20 mouse cellular contexts compared by ENCODE assay signal in the genomic region with DNA sequence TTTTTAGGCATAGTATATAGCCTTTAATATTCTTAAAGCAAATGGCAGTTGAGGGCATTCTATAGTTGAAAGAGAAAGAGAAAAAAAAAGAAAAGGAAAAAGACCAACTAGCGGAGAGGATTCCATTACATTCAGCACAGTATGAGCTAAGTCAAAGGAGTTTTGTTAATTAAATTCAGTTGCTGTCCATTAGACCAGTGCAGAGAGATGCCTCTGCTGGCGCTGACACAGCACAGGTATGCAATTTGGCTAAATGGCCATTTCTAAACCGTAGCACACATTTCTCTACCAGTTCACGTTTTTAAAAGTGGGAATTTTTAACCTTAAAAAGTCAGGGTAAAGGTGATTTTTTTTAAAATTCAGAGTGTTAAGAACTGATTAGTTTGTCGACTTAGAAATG. TPM values are rescaled to one million over a fixed set of nuclear protein-coding genes. Genes with fewer than 3 reads are reported as not detected.
A peak's percentile ranks its signal among the peaks of the same experiment; 100 is the strongest.
DNase-seq lines count a peak whose midpoint lies in the region; ATAC-seq lines count a peak whose summit lies in the region.
"Had no signal": no experiment of that assay in that cellular context is flagged by ENCODE, and none has a peak within 500 bp of the region (broad histone marks: within the 10 kb centered on the region; RNA-seq: fewer than 3 reads in every experiment).

No protein-coding gene starts in this region.

- peaks cover 3% of the 10 kb centered on the region; the same call in 1 of the 2 replicates for H3K4me1 ChIP-seq in heart, embryonic 10.5 days
- H3K4me1 ChIP-seq in hindbrain, embryonic 16.5 days (ENCODE audit: control insufficient read depth, insufficient read depth, low read depth, low read length), result peaks cover 9% of the 10 kb centered on the region
- H3K4me1 ChIP-seq in hindbrain, embryonic 14.5 days (replicated peaks; ENCODE audit: control insufficient read depth, insufficient read depth, low read length), result peaks cover 4% of the 10 kb centered on the region
- H3K4me1 ChIP-seq in intestine, embryonic 14.5 days (replicated peaks; ENCODE audit: control insufficient read depth, insufficient read depth, low read length), result peaks cover 8% of the 10 kb centered on the region; the same call in 1 of the 2 replicates
- H3K4me1 ChIP-seq in intestine, embryonic 16.5 days (ENCODE audit: control insufficient read depth, insufficient read depth, low read length), result no peaks in the 10 kb centered on the region
- no peaks in the 10 kb centered on the region for H3K4me1 ChIP-seq in midbrain, embryonic 11.5 days (ENCODE audit: control insufficient read depth, insufficient read depth, low read length)
- peaks cover 7% of the 10 kb centered on the region; the same call in 1 of the 2 replicates for H3K4me1 ChIP-seq in midbrain, embryonic 10.5 days

- DNase-seq in heart, adult 11 months, result peak; percentile 28
- DNase-seq in heart, embryonic 10.5 days (ENCODE audit: low spot score), result no peak
- DNase-seq in hindbrain, embryonic 14.5 days (ENCODE audit: low spot score), result no peak
- DNase-seq in intestine, embryonic 14.5 days (ENCODE audit: low spot score), result peak; percentile 6
- peak; percentile 81 for DNase-seq in midbrain, embryonic 11.5 days (ENCODE audit: low spot score, missing footprints)
- DNase-seq in midbrain, embryonic 10.5 days (ENCODE audit: low spot score), result no peak
- DNase-seq: adrenal gland, adult 2 months; adrenal gland, adult 8-10 months; adrenal gland, postnatal 25 days; B cell, adult 2 months; cerebellum, adult 11 months; cerebellum, adult 11-12 months had no signal

- no peak overlapping the region for H3K4me3 ChIP-seq in heart, embryonic 10.5 days
- no peak overlapping the region for H3K4me3 ChIP-seq in hindbrain, embryonic 16.5 days (ENCODE audit: low read length)
- H3K4me3 ChIP-seq in hindbrain, embryonic 14.5 days (replicated peaks; ENCODE audit: low read length), result no peak overlapping the region
- no peak overlapping the region for H3K4me3 ChIP-seq in intestine, embryonic 14.5 days (ENCODE audit: low read depth, low read length)
- no peak overlapping the region for H3K4me3 ChIP-seq in intestine, embryonic 16.5 days (ENCODE audit: low read length)
- no peak overlapping the region for H3K4me3 ChIP-seq in midbrain, embryonic 11.5 days (ENCODE audit: low read depth, low read length)
- no peak overlapping the region for H3K4me3 ChIP-seq in midbrain, embryonic 10.5 days

- H3K36me3 ChIP-seq in heart, embryonic 10.5 days, result peaks cover 26% of the 10 kb centered on the region
- no peaks in the 10 kb centered on the region for H3K36me3 ChIP-seq in hindbrain, embryonic 16.5 days (ENCODE audit: control insufficient read depth, insufficient read depth, low read length)
- H3K36me3 ChIP-seq in hindbrain, embryonic 14.5 days (replicated peaks; ENCODE audit: control insufficient read depth, insufficient read depth), result no peaks in the 10 kb centered on the region
- H3K36me3 ChIP-seq in intestine, embryonic 14.5 days (ENCODE audit: control insufficient read depth, insufficient read depth, low read length), result peaks cover 9% of the 10 kb centered on the region; the same call in 1 of the 2 replicates
- peaks cover 6% of the 10 kb centered on the region for H3K36me3 ChIP-seq in intestine, embryonic 16.5 days (ENCODE audit: control insufficient read depth, insufficient read depth, low read length)
- H3K36me3 ChIP-seq in midbrain, embryonic 11.5 days (ENCODE audit: control insufficient read depth, insufficient read depth, low read length), result no peaks in the 10 kb centered on the region
- peaks cover 6% of the 10 kb centered on the region for H3K36me3 ChIP-seq in midbrain, embryonic 10.5 days

- H3K9me3 ChIP-seq in heart, embryonic 10.5 days, result no peaks in the 10 kb centered on the region
- peaks cover 4% of the 10 kb centered on the region for H3K9me3 ChIP-seq in hindbrain, embryonic 16.5 days (ENCODE audit: control insufficient read depth, low read length)
- peaks cover 8% of the 10 kb centered on the region; the same call in 1 of the 2 replicates for H3K9me3 ChIP-seq in hindbrain, embryonic 14.5 days (ENCODE audit: control insufficient read depth, low read length)
- peaks cover 3% of the 10 kb centered on the region; the same call in 1 of the 2 replicates for H3K9me3 ChIP-seq in intestine, embryonic 14.5 days (ENCODE audit: control insufficient read depth, low read length)
- 0 out of 2 replicates have a peak, but pooled peaks cover 2% of the 10 kb centered on the region for H3K9me3 ChIP-seq in intestine, embryonic 16.5 days (ENCODE audit: control insufficient read depth, low read length)
- no peaks in the 10 kb centered on the region for H3K9me3 ChIP-seq in midbrain, embryonic 11.5 days (ENCODE audit: control insufficient read depth, low read length)
- no peaks in the 10 kb centered on the region for H3K9me3 ChIP-seq in midbrain, embryonic 10.5 days (replicated peaks)

- ATAC-seq in hindbrain, embryonic 16.5 days, result 0 out of 2 replicates have a peak, but pooled peaks have one; percentile 54
- no peak for ATAC-seq in hindbrain, embryonic 14.5 days (ENCODE audit: low FRiP score)
- no peak for ATAC-seq in intestine, embryonic 14.5 days (replicated peaks; ENCODE audit: low FRiP score, low TSS enrichment, low read depth)
- ATAC-seq in intestine, embryonic 16.5 days, result no peak
- no peak for ATAC-seq in midbrain, embryonic 11.5 days (ENCODE audit: low FRiP score)
- ATAC-seq: activated CD4-positive, CD25-positive, alpha-beta regulatory T cell, adult 4 months; CD4-positive, CD25-positive, alpha-beta regulatory T cell, adult 4 months; Patski had no signal

- WGBS in heart, embryonic 10.5 days, result 76% methylated on average over 5 of the region's 5 CpGs
- WGBS in hindbrain, embryonic 16.5 days, result 54% methylated on average over 5 of the region's 5 CpGs
- WGBS in hindbrain, embryonic 14.5 days, result 59% methylated on average over 5 of the region's 5 CpGs
- WGBS in intestine, embryonic 14.5 days, result 82% methylated on average over 5 of the region's 5 CpGs
- 78% methylated on average over 5 of the region's 5 CpGs for WGBS in intestine, embryonic 16.5 days
- WGBS in midbrain, embryonic 11.5 days, result 78% methylated on average over 5 of the region's 5 CpGs
- 75% methylated on average over 5 of the region's 5 CpGs for WGBS in midbrain, embryonic 10.5 days

- H3K27me3 ChIP-seq in heart, embryonic 10.5 days (ENCODE audit: insufficient read depth, poor library complexity, severe bottlenecking), result no peaks in the 10 kb centered on the region
- no peaks in the 10 kb centered on the region for H3K27me3 ChIP-seq in hindbrain, embryonic 16.5 days (replicated peaks; ENCODE audit: control insufficient read depth, insufficient read depth, low read length)
- H3K27me3 ChIP-seq in hindbrain, embryonic 14.5 days (ENCODE audit: control insufficient read depth, insufficient read depth, low read length), result no peaks in the 10 kb centered on the region
- no peaks in the 10 kb centered on the region for H3K27me3 ChIP-seq in intestine, embryonic 14.5 days (replicated peaks; ENCODE audit: control insufficient read depth, insufficient read depth, low read length)
- H3K27me3 ChIP-seq in intestine, embryonic 16.5 days (replicated peaks; ENCODE audit: control insufficient read depth, insufficient read depth, low read length), result no peaks in the 10 kb centered on the region
- no peaks in the 10 kb centered on the region for H3K27me3 ChIP-seq in midbrain, embryonic 11.5 days (ENCODE audit: control insufficient read depth, insufficient read depth, low read length)
- H3K27me3 ChIP-seq in midbrain, embryonic 10.5 days (ENCODE audit: low read depth, poor library complexity, severe bottlenecking), result no peaks in the 10 kb centered on the region
- H3K27me3 ChIP-seq: CH12.LX, Patski had no signal

- no peak overlapping the region for H3K4me2 ChIP-seq in hindbrain, embryonic 16.5 days (ENCODE audit: low read length)
- no peak overlapping the region for H3K4me2 ChIP-seq in hindbrain, embryonic 14.5 days (replicated peaks)
- H3K4me2 ChIP-seq in intestine, embryonic 14.5 days (ENCODE audit: low read length), result no peak overlapping the region
- no peak overlapping the region for H3K4me2 ChIP-seq in intestine, embryonic 16.5 days (ENCODE audit: low read depth, low read length)
- H3K4me2 ChIP-seq in midbrain, embryonic 11.5 days, result no peak overlapping the region

- H3K27ac ChIP-seq in heart, embryonic 10.5 days, result no peak overlapping the region
- no peak overlapping the region for H3K27ac ChIP-seq in hindbrain, embryonic 16.5 days (ENCODE audit: low read depth, low read length)
- H3K27ac ChIP-seq in hindbrain, embryonic 14.5 days, result no peak overlapping the region
- H3K27ac ChIP-seq in intestine, embryonic 14.5 days (ENCODE audit: low read depth), result no peak overlapping the region
- no peak overlapping the region for H3K27ac ChIP-seq in intestine, embryonic 16.5 days (ENCODE audit: low read length)
- no peak overlapping the region for H3K27ac ChIP-seq in midbrain, embryonic 11.5 days (ENCODE audit: low read depth, low read length)
- no peak overlapping the region for H3K27ac ChIP-seq in midbrain, embryonic 10.5 days (replicated peaks)

- H3K9ac ChIP-seq in hindbrain, embryonic 16.5 days (ENCODE audit: low read depth, low read length), result no peak overlapping the region
- H3K9ac ChIP-seq in hindbrain, embryonic 14.5 days, result no peak overlapping the region
- H3K9ac ChIP-seq in intestine, embryonic 14.5 days (ENCODE audit: low read length), result no peak overlapping the region
- H3K9ac ChIP-seq in intestine, embryonic 16.5 days (ENCODE audit: low read depth, low read length), result no peak overlapping the region
- no peak overlapping the region for H3K9ac ChIP-seq in midbrain, embryonic 11.5 days (ENCODE audit: low read length)

RNA-seq across cellular contexts. Expression of gene E130114P18Rik, which starts 26.8 kb away (rescaled TPM):
- 0.33 and 1.1 TPM in 2 replicates for polyA plus RNA-seq in heart, embryonic 10.5 days (2016; fragmentation: Nextera tagmentation; extraction: Ambion mirVana)
- 20.9 and 21.5 TPM in 2 replicates for polyA plus RNA-seq in hindbrain, embryonic 16.5 days (2015; fragmentation: Nextera tagmentation; extraction: Ambion mirVana)
- 26.3 and 28.0 TPM in 2 replicates for polyA plus RNA-seq in hindbrain, embryonic 14.5 days (2014; fragmentation: Nextera tagmentation; extraction: Ambion mirVana)
- polyA plus RNA-seq in intestine, embryonic 14.5 days (2014; fragmentation: Nextera tagmentation; extraction: Ambion mirVana), result 5.2 and 8.0 TPM in 2 replicates
- 2.5 and 2.6 TPM in 2 replicates for polyA plus RNA-seq in intestine, embryonic 16.5 days (2015; fragmentation: Nextera tagmentation; extraction: Ambion mirVana)
- 6.5 and 7.7 TPM in 2 replicates for polyA plus RNA-seq in midbrain, embryonic 11.5 days (2014; fragmentation: Nextera tagmentation; extraction: Ambion mirVana)
- polyA plus RNA-seq in midbrain, embryonic 10.5 days (2016; fragmentation: Nextera tagmentation; extraction: Ambion mirVana), result 2.7 and 3.9 TPM in 2 replicates
- polyA plus RNA-seq: activated CD4-positive, CD25-positive, alpha-beta regulatory T cell, adult 4 months; C2C12; CD4-positive, CD25-positive, alpha-beta regulatory T cell, adult 4 months; G1E had no signal

RNA-seq across cellular contexts. Expression of gene Nfia, which starts 32.1 kb away (rescaled TPM):
- 14.4 and 19.6 TPM in 2 replicates for polyA plus RNA-seq in heart, embryonic 10.5 days (2016; fragmentation: Nextera tagmentation; extraction: Ambion mirVana)
- polyA plus RNA-seq in hindbrain, embryonic 16.5 days (2015; fragmentation: Nextera tagmentation; extraction: Ambion mirVana), result 38.4 and 43.4 TPM in 2 replicates
- 47.8 and 49.2 TPM in 2 replicates for polyA plus RNA-seq in hindbrain, embryonic 14.5 days (2014; fragmentation: Nextera tagmentation; extraction: Ambion mirVana)
- 42.1 and 43.8 TPM in 2 replicates for polyA plus RNA-seq in intestine, embryonic 14.5 days (2014; fragmentation: Nextera tagmentation; extraction: Ambion mirVana)
- 23.7 and 24.0 TPM in 2 replicates for polyA plus RNA-seq in intestine, embryonic 16.5 days (2015; fragmentation: Nextera tagmentation; extraction: Ambion mirVana)
- polyA plus RNA-seq in midbrain, embryonic 11.5 days (2014; fragmentation: Nextera tagmentation; extraction: Ambion mirVana), result 14.1 and 15.8 TPM in 2 replicates
- polyA plus RNA-seq in midbrain, embryonic 10.5 days (2016; fragmentation: Nextera tagmentation; extraction: Ambion mirVana), result 5.9 and 13.3 TPM in 2 replicates

Comparison
In these comparisons a context has a peak if more than half of its experiments do, and no peak if none do; other contexts are left out.
1. DNase-seq: peak in heart, adult 11 months (single experiment), intestine, embryonic 14.5 days (single experiment) and midbrain, embryonic 11.5 days (single experiment); none in heart, embryonic 10.5 days (single experiment), hindbrain, embryonic 14.5 days (single experiment) and midbrain, embryonic 10.5 days (single experiment).